Mouse (Mus musculus): Measurements from ENCODE around the gene Nkiras1.

The Nkiras1 gene

DNA sequence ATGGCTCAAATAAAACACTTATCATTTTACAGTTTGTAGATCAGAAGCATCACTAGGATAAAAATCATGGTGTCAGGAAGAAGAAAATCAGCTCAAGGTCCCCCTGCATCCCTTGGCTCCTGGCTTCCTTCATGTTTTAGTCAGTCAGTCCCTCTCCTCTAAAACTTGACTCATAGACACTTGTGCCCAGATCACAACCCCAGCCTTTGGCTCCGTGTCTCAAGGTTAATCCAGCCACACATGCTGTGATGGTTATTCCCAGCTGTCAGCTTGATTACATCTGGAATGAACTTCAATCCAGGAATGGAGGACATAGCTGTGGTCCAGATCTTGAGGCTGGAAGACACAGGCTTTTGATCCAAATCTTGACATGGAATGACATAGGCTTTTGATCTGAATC lies 3.6 kb downstream of the Nkiras1 start:
- no peak for DNase-seq (ENCODE audit: low spot score)

- DNase-seq (ENCODE audit: low spot score) = no peak
Observed at GRCm38 (mm10) chr14:18280375-18280774, 9.4 kb downstream of the Nkiras1 start.

DNA sequence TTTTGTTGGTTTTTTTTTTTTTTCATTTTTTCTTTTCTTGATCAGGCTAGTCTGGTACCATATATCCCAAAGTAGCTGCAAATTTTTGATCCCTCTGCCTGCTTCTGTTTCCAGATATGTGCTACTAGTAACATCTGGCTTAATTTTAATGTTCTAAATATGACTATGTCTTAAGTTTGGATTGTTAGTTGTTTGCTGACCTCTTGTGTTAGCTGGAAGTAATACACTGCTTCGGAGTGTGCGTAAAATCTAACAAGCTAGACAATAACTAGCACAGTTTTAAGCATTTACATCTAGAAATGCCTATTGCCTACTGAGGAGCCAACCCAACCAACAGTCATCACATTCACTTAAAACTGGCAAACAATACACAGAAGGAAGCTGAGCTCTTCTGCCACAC lies 13.6 kb downstream of the Nkiras1 start:
- DNase-seq (ENCODE audit: low spot score) = no peak

DNA sequence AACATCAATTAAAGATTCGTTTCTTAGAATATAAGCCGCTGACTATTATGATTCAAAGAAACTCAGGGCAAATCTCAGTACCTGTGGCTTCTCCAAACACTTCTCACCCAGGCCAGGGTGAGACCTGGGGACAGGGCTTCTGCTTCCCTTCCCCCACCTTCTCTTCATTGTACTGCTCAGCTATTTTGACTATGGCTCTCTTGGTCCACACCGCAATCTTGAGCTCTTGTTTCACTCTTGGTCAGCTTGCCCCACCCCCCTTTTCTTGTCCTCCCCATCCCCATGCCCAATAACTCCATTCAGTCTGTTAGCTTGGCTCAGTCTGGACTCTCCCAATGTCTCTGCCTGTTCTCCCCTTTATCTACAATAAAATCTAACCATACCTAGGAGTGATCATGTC lies 14.5 kb downstream of the Nkiras1 start:
- no peak for DNase-seq (ENCODE audit: low spot score)

DNA sequence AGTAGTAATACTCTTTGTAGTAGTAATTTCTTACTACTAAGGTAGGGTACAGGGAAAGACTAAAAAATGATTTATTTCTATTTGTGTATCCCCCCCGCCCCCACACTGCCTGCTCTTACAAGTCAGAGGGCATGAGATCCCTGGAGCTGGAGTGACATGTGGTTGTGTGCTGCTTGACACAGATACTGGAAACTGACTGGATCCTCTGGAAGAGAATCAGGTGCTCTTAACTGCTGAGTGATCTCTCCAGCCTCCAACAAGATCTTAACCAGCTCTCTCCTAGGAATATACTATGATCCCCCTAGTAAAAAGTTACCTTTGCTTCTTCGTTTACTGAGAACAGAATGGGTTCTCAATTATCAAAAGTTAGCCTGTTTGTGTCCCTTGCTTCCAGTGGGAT lies 15.5 kb downstream of the Nkiras1 start:
- DNase-seq (ENCODE audit: low spot score) = no peak

DNA sequence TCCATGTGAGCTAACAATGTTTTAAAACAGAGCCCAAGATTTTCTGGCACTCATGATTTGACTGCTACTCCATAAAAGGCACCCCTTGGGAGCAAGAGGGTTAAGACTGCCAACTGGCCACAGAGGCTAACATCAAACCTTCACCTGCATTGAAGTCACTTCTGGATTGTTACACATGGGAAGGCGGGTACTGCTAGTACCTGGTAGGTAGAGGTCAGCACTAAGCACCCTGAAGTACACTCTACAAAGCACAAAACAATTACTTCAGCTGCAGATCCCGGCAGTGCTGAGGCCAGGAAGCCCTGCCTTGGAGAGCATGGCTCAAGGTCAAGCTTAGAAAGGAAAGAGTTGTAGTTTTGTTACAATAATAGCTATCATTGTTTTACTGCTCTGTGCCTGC lies 16.5 kb downstream of the Nkiras1 start:
- DNase-seq (ENCODE audit: low spot score) = no peak

DNA sequence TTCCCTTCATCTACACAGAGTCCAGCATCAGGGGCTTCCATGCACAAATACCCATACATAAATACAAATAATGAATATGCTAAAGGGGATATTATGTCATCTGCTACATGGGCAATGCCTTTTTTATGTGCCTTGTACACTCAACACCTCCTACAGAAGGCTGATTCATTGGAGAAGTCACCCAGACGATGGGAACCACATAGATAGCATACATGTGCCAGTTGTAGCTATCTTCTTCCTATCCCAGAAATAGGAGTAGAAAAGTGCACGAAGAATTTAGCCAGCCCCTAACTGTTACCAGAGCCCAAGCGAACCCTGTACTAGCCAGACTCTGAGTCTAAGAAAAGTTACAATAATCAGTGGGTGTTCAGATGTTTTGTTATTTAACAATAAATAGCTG lies 21.2 kb downstream of the Nkiras1 start:
- no peak for DNase-seq (ENCODE audit: low spot score)

DNA sequence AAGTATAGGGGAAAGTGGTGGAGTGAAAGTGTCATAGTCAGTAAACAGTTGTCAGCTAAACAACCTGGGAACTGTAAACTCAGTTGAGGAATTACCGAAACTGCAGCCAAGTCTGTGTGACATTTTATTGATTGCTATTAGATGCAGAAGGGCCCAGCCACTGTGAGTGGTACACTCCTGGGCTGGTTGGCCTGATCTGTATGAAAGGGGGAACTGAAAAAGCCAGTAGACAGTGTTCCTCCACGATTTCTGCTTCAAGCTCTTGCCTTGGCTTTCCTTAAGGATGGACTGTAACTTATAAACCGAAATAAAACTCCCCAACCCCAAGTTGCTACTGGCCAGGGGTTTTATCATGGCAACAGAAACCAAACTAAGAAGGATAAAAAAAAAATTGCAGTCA lies 21.6 kb downstream of the Nkiras1 start:
- no peak for DNase-seq (ENCODE audit: low spot score)

DNA sequence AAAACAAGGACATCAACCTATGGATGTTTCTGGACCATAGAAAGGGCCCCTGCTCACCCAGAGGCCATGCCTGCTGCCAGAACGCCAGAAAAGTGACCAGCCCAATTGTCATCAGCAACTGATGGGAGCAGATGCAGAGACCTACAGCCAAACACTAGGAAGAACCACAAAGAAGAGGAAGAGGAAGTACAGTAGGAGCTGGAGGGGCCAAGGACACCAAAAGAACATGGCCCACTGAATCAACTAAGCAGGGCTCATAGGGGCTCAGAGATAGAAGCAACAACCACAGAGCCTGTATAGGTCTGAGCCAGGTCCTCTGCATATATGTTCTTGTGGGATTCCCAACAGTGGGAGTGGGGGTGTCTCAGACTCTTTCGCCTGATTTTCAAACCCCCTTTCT lies 26.5 kb downstream of the Nkiras1 start:
- DNase-seq (ENCODE audit: low spot score) = no peak

DNA sequence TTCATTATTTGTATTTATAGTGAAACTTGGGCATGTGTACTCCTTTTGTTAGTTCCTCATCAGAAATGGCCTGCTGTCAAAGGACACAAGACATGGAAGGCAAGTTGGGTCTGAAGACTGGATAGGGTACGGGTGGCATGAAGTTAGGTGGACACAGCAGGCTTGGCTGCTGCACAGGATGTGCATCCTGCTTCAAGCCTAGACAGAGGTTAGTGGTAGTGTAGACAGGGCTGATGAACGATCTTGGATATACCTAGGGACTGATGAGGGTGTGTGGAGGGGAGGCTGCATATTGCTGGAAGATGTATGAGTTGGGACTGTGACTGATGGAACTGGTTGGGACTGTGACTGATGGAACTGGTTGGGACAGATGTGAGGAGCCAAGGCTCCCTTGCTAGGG lies 27.9 kb downstream of the Nkiras1 start:
- peak; percentile 6 for DNase-seq (ENCODE audit: low spot score)

- no peak for DNase-seq (ENCODE audit: low spot score)
Observed at GRCm38 (mm10) chr14:18300676-18301075, 29.7 kb downstream of the Nkiras1 start.

DNA sequence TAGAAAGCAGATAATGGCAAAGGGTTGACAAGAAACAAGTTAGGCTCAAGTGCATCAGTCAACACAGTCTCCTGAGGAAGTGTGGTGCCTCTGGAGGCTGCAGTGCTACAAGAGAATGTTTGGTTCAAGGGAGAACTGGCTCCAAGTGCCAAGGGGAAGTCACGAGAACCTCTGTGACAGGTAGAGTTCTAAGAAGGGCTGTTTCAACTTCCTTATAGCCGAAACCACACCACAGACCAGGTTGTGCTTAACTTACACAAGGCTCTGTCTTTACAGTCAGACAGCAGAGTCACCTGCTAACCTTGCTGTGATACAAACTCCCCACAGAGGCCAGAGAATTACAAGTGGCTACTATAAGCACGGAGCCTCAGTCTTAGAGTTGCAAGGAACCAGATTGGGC lies 30.7 kb downstream of the Nkiras1 start:
- DNase-seq (ENCODE audit: low spot score) = peak; percentile 45

- DNase-seq (ENCODE audit: low spot score) = no peak
Observed at GRCm38 (mm10) chr14:18302750-18303149, 31.8 kb downstream of the Nkiras1 start.

DNA sequence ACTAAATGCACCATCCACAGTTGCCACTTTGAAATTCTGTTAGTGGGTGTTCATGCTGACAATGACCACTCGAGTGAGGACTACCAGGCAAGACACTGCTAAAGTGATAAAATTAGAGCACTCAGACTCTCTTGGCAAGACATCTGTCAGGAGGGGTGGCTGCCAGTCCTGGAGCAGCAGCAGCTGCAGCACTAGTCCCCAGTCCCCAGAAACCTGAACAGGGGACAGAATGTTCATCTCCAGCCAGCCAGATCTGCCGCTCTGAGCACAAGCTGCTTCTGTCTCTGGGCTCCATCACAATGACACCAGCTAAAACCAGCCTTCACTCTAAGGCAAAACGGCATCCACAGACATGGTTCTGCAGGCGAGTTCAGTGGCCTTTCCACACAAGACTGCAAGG lies 32.3 kb downstream of the Nkiras1 start:
- no peak for DNase-seq (ENCODE audit: low spot score)

- no peak for DNase-seq (ENCODE audit: low spot score)
Observed at GRCm38 (mm10) chr14:18304165-18304564, 33.2 kb downstream of the Nkiras1 start.

GRCm38 (mm10) chr14:18317457-18318411 lies 46.8 kb downstream of the Nkiras1 start:
- DNase-seq (ENCODE audit: low spot score) = no peak

DNA sequence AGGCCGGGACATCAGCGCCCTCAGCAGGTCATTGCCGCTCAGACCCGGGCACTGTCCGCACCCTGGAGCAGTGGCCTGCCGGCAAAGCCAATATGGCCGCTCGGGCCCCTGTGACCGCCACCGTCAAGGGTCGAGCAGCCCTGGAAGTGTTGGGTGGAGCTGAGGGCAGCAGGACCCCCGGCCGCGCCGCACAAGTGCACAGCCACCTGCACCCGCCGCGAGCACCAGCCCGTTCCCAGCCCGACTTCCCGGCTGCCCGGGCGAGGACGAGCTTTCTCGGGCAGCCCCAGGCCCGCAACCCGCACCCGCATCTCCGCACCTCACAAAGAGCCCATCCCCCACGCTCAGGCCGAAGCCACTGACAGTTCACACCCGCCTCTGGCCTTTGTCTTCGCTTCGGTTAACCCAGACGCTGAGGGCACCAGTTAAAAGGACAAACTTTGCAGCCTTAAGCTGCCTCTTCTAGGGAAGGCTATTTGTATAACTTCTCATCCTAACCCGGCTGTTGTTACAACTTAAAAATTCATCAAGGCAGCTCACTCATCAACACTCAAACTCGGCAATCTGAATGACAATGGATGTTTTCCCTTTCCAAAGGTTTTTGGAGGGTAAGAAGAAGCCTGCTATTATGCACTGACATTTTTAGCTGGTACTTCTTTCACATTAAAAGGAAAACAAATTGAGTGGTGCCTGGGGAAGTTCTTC lies 56.2 kb downstream of the Nkiras1 start:
- DNase-seq (ENCODE audit: low spot score) = no peak

- peak; percentile 31 for DNase-seq (ENCODE audit: low spot score)
Observed at GRCm38 (mm10) chr14:18330789-18331692, 60.1 kb downstream of the Nkiras1 start.

DNA sequence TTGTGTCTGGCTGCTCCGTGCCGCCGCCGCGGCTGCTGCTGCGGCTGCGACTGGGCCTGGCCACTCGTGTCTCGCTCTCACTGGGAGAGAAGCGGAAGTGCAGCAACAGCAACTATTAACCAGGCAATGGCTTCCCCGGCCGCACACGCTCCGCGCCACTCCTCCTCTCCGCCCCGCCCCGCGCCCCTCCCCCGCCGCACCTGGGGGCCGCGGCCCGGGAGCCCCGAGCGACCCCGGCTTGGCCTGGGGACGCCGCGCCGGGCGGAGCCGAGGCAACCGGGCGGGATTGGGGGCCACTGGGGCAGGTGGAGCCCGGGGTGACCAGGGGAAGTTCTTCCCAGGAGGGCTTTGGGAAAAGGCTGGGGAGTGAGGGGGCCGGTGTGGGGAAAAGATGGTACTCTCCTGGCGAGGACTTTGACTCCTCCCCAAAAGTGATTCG lies 60.8 kb downstream of the Nkiras1 start, which contains the start of gene Ube2e1:
TSS of gene Ube2e1 (minus strand) at position 167 of the 439 bp plus-strand sequence.
- DNase-seq (ENCODE audit: low spot score) = peak; percentile 79
